Mouse (Mus musculus) left cerebral cortex, adult 9 months (tissue): Measurements from ENCODE around the gene Rbm34.
"Not testable (repeated sequence)": the region's sequence is repeated elsewhere in the genome, so short reads cannot be mapped to it uniquely, and the experiment has no call there.

Experiments used
- DNase-seq, 2 experiments: peaks; one replicate each; pipeline ENCODE4 v3.0.0; 2022; ENCODE audit warnings: low spot score in 2 of 2

The Rbm34 gene

DNA sequence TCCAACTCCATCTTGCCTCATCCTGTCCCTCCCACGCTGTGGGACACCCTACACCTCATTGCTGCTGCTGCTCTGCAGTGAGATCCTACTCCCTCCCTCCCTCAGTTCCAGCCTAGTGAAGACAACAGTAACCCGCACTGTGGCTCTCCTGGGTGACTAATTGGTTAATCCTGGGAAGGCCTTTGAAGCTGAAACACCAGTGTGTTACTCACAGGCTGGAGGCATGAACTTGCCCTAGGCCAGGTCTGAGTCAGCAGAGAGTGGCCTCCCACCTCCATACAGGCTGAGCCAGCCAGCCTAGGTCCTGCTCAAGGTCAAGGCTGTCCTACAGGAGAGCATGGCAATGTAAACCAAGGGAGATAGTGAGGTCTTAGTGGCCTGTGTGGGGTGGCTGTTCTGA is 51.6 kb downstream of the Rbm34 start:
- DNase-seq, result no peak

DNA sequence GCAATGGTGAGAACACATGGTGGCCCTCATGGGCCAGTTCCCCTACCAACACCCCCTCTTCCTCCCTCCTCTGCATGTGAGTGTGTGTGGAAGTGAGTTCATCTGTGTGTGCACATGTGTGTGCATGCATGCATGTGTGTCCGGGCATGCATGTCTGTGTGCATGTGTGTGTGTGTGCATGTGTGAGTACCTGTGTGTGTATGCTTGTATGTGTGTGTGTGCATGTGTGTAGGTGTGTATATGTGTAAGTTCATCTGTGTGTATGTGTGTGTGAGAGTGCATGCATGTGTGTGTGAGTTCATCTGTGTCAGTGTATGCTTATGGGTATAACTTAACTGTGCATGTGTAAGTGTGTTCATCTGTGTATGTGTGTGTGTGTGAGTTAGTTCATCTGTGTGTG is 52.5 kb downstream of the Rbm34 start:
- no peak for DNase-seq

DNA sequence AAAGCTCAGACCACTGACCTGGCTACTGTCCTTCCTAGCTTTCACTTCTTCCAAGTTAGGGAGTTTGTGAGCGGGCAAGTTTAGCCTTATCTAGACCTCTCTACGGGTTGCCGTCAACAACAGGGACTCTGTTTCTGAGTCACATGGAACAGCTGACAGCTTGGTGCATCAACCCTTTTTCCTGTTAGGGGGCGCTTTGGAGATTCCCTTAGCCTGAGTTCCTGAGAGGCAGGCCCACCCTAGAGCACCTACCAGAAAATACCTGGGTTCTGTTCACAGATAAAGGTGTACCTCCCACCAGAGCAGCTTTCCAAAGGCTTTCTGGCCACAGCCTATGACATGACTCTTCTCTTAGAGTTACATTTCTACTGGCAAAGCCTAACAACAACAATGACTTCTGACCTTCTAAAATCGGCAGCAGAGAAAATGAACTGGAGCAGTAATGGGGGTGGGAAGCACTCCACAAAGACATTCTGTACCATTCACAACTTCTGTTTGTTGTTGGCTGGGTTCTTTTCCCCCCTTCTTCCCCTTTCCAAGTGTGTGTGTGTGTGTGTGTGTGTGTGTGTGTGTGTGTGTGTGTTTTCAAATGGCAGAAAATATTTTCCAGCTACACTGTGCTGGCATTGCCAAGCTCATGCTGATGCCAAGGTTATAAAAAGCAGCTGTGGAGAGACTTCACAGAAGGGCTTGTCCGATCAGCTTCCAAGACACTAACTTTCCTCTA is 53.5 kb downstream of the Rbm34 start:
- DNase-seq, result no peak

GRCm38 (mm10) chr8:126916611-126917010 is 54.3 kb downstream of the Rbm34 start:
- no peak for DNase-seq

DNA sequence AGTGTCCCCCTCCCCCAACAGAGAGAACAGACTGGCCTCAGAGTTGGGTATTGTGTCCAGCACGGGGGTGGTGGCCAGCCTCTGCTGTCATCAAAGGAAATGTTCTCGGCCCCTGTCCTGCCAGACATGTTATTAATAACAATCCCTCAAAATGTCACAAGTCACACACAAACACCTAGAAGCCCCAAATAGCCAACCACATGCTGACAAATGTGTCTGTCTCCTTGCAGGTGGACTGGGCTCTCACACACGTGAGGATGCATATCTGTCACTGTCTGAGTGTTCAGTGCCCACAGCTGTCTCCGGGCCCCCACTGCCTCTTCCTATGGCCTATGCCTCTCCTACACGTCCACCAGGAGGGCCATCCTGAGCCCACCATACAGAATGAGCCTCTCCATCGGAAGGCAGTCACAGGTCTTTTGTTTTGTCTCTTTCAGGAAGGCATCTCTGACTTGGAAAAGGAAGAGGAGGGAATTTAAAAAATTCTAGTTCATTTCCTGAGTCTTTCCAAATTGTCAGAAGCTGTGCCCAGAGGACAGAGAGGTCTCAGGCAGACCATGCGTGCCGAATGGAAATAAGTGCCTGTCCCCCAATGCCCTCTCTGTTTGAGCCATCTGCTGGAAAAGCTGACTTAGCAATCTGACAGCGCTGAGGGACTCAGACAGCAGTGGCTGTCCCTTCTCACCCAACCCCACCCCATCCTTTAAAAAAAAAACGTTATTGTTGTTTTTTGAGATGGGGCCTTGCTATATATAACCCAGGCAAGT is 56.1 kb downstream of the Rbm34 start:
- no peak for DNase-seq

DNA sequence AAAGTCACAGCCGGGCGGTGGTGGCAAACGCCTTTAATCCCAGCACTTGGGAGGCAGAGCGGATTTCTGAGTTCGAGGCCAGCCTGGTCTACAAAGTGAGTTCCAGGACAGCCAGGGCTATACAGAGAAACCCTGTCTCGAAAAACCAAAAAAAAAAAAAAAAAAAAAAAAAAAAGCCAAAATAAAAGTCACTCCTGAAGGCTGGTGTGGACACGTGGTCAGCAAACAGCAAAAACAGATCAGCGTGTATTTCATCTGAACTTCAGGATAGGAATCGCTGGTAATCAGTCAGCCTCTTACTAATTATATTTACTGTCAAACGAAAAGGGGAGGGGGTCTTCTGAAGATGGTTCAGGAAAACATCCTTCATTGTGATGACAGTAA is 56.8 kb downstream of the Rbm34 start:
- not testable (repeated sequence) for DNase-seq

GRCm38 (mm10) chr8:126913241-126914106 is 57.4 kb downstream of the Rbm34 start:
- DNase-seq, result no peak

GRCm38 (mm10) chr8:126909371-126909802 is 61.5 kb downstream of the Rbm34 start:
- DNase-seq, result no peak

- DNase-seq, result no peak
These were observed 62.1 kb downstream of the Rbm34 start for GRCm38 (mm10) chr8:126908805-126909204.

- no peak for DNase-seq
These were observed 62.9 kb downstream of the Rbm34 start for GRCm38 (mm10) chr8:126907968-126908367.

- DNase-seq, result no peak
These were observed 63.5 kb downstream of the Rbm34 start for GRCm38 (mm10) chr8:126907374-126907773.

GRCm38 (mm10) chr8:126905387-126905786 is 65.5 kb downstream of the Rbm34 start:
- DNase-seq, result no peak

GRCm38 (mm10) chr8:126903927-126904326 is 66.9 kb downstream of the Rbm34 start:
- DNase-seq, result no peak

GRCm38 (mm10) chr8:126903224-126903895 is 67.5 kb downstream of the Rbm34 start:
- DNase-seq, result no peak

DNA sequence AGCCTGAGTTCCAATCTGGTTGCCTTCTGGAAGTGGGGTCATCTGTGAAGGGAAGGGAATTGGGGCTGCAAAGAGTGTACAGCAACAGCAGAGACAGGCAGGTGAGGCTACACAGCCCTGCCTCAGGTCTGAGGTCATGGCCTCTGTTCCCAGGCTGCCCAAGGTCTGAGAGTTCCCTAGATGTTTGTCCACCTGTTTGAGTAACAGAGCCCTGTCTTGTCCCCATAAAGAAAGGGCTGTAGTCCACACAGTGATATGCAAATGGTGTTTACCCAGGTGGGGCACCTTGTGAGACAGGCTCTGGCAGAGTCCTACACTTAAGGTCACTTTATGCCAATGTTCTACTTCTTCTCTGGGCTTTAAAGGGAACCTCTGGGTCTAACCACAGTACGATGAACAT is 69.3 kb downstream of the Rbm34 start:
- DNase-seq, result no peak

- DNase-seq, result no peak
These were observed 69.8 kb downstream of the Rbm34 start for GRCm38 (mm10) chr8:126901049-126901448.
